Mouse (Mus musculus): Measurements from ENCODE around the gene Pik3cd. TPM values are rescaled to one million over a fixed set of nuclear protein-coding genes. Genes with fewer than 3 reads are reported as not detected.
A peak's percentile ranks its signal among the peaks of the same experiment; 100 is the strongest.

Gene Pik3cd
- polyA plus RNA-seq, 1 experiment from 2014 or later = 3.8 TPM

- Histone ChIP-seq H3K9me3 (no peaks in the 10 kb centered on the region), H3K4me3 (replicated peaks) (peak overlapping the region; percentile 91; the same call in 1 of the 2 replicates), H3K4me1 (replicated peaks) (peaks cover 50% of the 10 kb centered on the region), H3K9ac (replicated peaks) (peak overlapping the region; percentile 28; the same call in 1 of the 2 replicates), H3K36me3 (peaks cover 16% of the 10 kb centered on the region), H3K4me2 (peak overlapping the region; percentile 97), H3K27me3 (no peaks in the 10 kb centered on the region), H3K27ac (no peak overlapping the region)
- 85% methylated on average over 5 of the region's 5 CpGs for WGBS
- no peak for ATAC-seq (ENCODE audit: insufficient number of reproducible peaks, insufficient read depth, low FRiP score, low TSS enrichment, low read depth)
These were observed 33.4 kb upstream of the Pik3cd start for GRCm38 (mm10) chr4:149735624-149736250.

- H3K4me3 ChIP-seq (replicated peaks) = no peak overlapping the region
- 89% methylated on average over 10 of the region's 10 CpGs for WGBS
These were observed 32.5 kb upstream of the Pik3cd start for GRCm38 (mm10) chr4:149734730-149735475.

GRCm38 (mm10) chr4:149734246-149734645 is 31.9 kb upstream of the Pik3cd start:
- Histone ChIP-seq H3K4me2 (peak overlapping the region; percentile 8; the same call in 1 of the 2 replicates), H3K9ac (replicated peaks) (peak overlapping the region; percentile 37; the same call in 1 of the 2 replicates), H3K4me3 (replicated peaks) (no peak overlapping the region), H3K9me3 (no peaks in the 10 kb centered on the region), H3K27ac (peak overlapping the region; percentile 41; the same call in 1 of the 2 replicates), H3K27me3 (no peaks in the 10 kb centered on the region), H3K36me3 (peaks cover 30% of the 10 kb centered on the region), H3K4me1 (replicated peaks) (peaks cover 50% of the 10 kb centered on the region)
- WGBS = 77% methylated on average over 6 of the region's 6 CpGs
- no peak for ATAC-seq (ENCODE audit: insufficient number of reproducible peaks, insufficient read depth, low FRiP score, low TSS enrichment, low read depth)

More at GRCm38 (mm10) chr4:149734730-149735475, 32.5 kb upstream of the Pik3cd start:
- peaks cover 24% of the 10 kb centered on the region for H3K36me3 ChIP-seq
- no peaks in the 10 kb centered on the region for H3K27me3 ChIP-seq
- H3K27ac ChIP-seq = no peak overlapping the region
- H3K9me3 ChIP-seq = no peaks in the 10 kb centered on the region
- ATAC-seq (ENCODE audit: insufficient number of reproducible peaks, insufficient read depth, low FRiP score, low TSS enrichment, low read depth) = no peak
- H3K4me2 ChIP-seq = no peak overlapping the region
- 0 out of 2 replicates have a peak overlapping the region, but pooled peaks have one; percentile 37 for H3K9ac ChIP-seq (replicated peaks)
- peaks cover 50% of the 10 kb centered on the region for H3K4me1 ChIP-seq (replicated peaks)

- no peaks in the 10 kb centered on the region for H3K9me3 ChIP-seq
- H3K36me3 ChIP-seq = peaks cover 35% of the 10 kb centered on the region
- H3K27me3 ChIP-seq = no peaks in the 10 kb centered on the region
- peak overlapping the region; percentile 8; the same call in 1 of the 2 replicates for H3K4me2 ChIP-seq
- peak overlapping the region; percentile 41; the same call in 1 of the 2 replicates for H3K27ac ChIP-seq
- whole genome bisulfite sequencing = 35% methylated on average over 6 of the region's 6 CpGs
- no peak overlapping the region for H3K4me3 ChIP-seq (replicated peaks)
- peak overlapping the region; percentile 37; the same call in 1 of the 2 replicates for H3K9ac ChIP-seq (replicated peaks)
- ATAC-seq (ENCODE audit: insufficient number of reproducible peaks, insufficient read depth, low FRiP score, low TSS enrichment, low read depth) = no peak
- peaks cover 50% of the 10 kb centered on the region for H3K4me1 ChIP-seq (replicated peaks)
These were observed 31.4 kb upstream of the Pik3cd start for GRCm38 (mm10) chr4:149733748-149734147.

- H3K4me1 ChIP-seq (replicated peaks) = peaks cover 50% of the 10 kb centered on the region
- H3K9me3 ChIP-seq = no peaks in the 10 kb centered on the region
- no peaks in the 10 kb centered on the region for H3K27me3 ChIP-seq
- no peak overlapping the region for H3K4me3 ChIP-seq (replicated peaks)
- H3K4me2 ChIP-seq = 0 out of 2 replicates have a peak overlapping the region, but pooled peaks have one; percentile 8
- peaks cover 45% of the 10 kb centered on the region for H3K36me3 ChIP-seq
- H3K27ac ChIP-seq = peak overlapping the region; percentile 20; the same call in 1 of the 2 replicates
- no peak for ATAC-seq (ENCODE audit: insufficient number of reproducible peaks, insufficient read depth, low FRiP score, low TSS enrichment, low read depth)
- WGBS = 79% methylated on average over 10 of the region's 10 CpGs
- no peak overlapping the region for H3K9ac ChIP-seq (replicated peaks)
These were observed 30.4 kb upstream of the Pik3cd start for GRCm38 (mm10) chr4:149732800-149733199.

GRCm38 (mm10) chr4:149732313-149732712 is 29.9 kb upstream of the Pik3cd start:
- Histone ChIP-seq H3K9me3 (no peaks in the 10 kb centered on the region), H3K36me3 (peaks cover 49% of the 10 kb centered on the region), H3K4me3 (replicated peaks) (no peak overlapping the region), H3K27ac (0 out of 2 replicates have a peak overlapping the region, but pooled peaks have one; percentile 20), H3K27me3 (no peaks in the 10 kb centered on the region), H3K4me2 (no peak overlapping the region), H3K9ac (replicated peaks) (no peak overlapping the region), H3K4me1 (replicated peaks) (peaks cover 50% of the 10 kb centered on the region)
- ATAC-seq (ENCODE audit: insufficient number of reproducible peaks, insufficient read depth, low FRiP score, low TSS enrichment, low read depth) = no peak
- 87% methylated on average over 3 of the region's 3 CpGs for WGBS

- Histone ChIP-seq H3K27me3 (no peaks in the 10 kb centered on the region), H3K27ac (no peak overlapping the region), H3K4me1 (replicated peaks) (peaks cover 37% of the 10 kb centered on the region), H3K4me3 (replicated peaks) (no peak overlapping the region), H3K36me3 (peaks cover 64% of the 10 kb centered on the region), H3K9ac (replicated peaks) (no peak overlapping the region), H3K4me2 (no peak overlapping the region), H3K9me3 (no peaks in the 10 kb centered on the region)
- ATAC-seq (ENCODE audit: insufficient number of reproducible peaks, insufficient read depth, low FRiP score, low TSS enrichment, low read depth) = no peak
- WGBS = 77% methylated on average over 7 of the region's 7 CpGs
These were observed 28.5 kb upstream of the Pik3cd start for GRCm38 (mm10) chr4:149730827-149731226.

- 81% methylated on average over 8 of the region's 8 CpGs for WGBS
- ATAC-seq (ENCODE audit: insufficient number of reproducible peaks, insufficient read depth, low FRiP score, low TSS enrichment, low read depth) = no peak
These were observed 26.4 kb upstream of the Pik3cd start for GRCm38 (mm10) chr4:149728810-149729209.

GRCm38 (mm10) chr4:149727636-149728035 is 25.3 kb upstream of the Pik3cd start:
- Histone ChIP-seq H3K27ac (0 out of 2 replicates have a peak overlapping the region, but pooled peaks have one; percentile 29), H3K4me2 (no peak overlapping the region), H3K36me3 (peaks cover 91% of the 10 kb centered on the region), H3K27me3 (no peaks in the 10 kb centered on the region), H3K9me3 (no peaks in the 10 kb centered on the region), H3K4me3 (replicated peaks) (no peak overlapping the region), H3K9ac (replicated peaks) (no peak overlapping the region), H3K4me1 (replicated peaks) (peaks cover 5% of the 10 kb centered on the region)
- ATAC-seq (ENCODE audit: insufficient number of reproducible peaks, insufficient read depth, low FRiP score, low TSS enrichment, low read depth) = no peak
- WGBS = 94% methylated on average over 5 of the region's 5 CpGs

More at GRCm38 (mm10) chr4:149728810-149729209, 26.4 kb upstream of the Pik3cd start:
- no peaks in the 10 kb centered on the region for H3K9me3 ChIP-seq
- no peak overlapping the region for H3K4me2 ChIP-seq
- no peak overlapping the region for H3K9ac ChIP-seq (replicated peaks)
- H3K36me3 ChIP-seq = peaks cover 80% of the 10 kb centered on the region
- H3K27me3 ChIP-seq = no peaks in the 10 kb centered on the region
- H3K4me1 ChIP-seq (replicated peaks) = peaks cover 17% of the 10 kb centered on the region
- peak overlapping the region; percentile 45; the same call in 1 of the 2 replicates for H3K27ac ChIP-seq
- no peak overlapping the region for H3K4me3 ChIP-seq (replicated peaks)

GRCm38 (mm10) chr4:149725661-149726350 is 23.4 kb upstream of the Pik3cd start:
- H3K4me2 ChIP-seq = no peak overlapping the region
- no peak overlapping the region for H3K9ac ChIP-seq (replicated peaks)
- H3K4me3 ChIP-seq (replicated peaks) = no peak overlapping the region
- no peaks in the 10 kb centered on the region for H3K27me3 ChIP-seq
- no peak overlapping the region for H3K27ac ChIP-seq
- H3K36me3 ChIP-seq = peaks cover 98% of the 10 kb centered on the region
- ATAC-seq (ENCODE audit: insufficient number of reproducible peaks, insufficient read depth, low FRiP score, low TSS enrichment, low read depth) = no peak
- 77% methylated on average over 15 of the region's 15 CpGs for WGBS
- H3K9me3 ChIP-seq = no peaks in the 10 kb centered on the region
- peaks cover under 1% of the 10 kb centered on the region; the same call in 1 of the 2 replicates for H3K4me1 ChIP-seq (replicated peaks)

Measured in limb, embryonic 12.5 days (tissue).